Mouse (Mus musculus) liver, embryonic 15.5 days (tissue): ENCODE measurements around the gene Miga1. TPM values are rescaled to one million over a fixed set of nuclear protein-coding genes. Genes with fewer than 3 reads are reported as not detected.

Experiments used
- ATAC-seq: fragments of 200-750 bp; cut with Nextera tagmentation; 2 replicates; pipeline ENCODE4 v1.8.0; 2017; ENCODE audit warnings: moderate number of reproducible peaks, mild to moderate bottlenecking, moderate library complexity; ENCODE audit not compliant: insufficient read depth
- H3K27ac ChIP-seq: fragments of 300-500 bp; sonication (generic); replicated peaks from 2 replicates; pipeline ENCODE4 v1.5.1; 2015; ENCODE audit warnings: mild to moderate bottlenecking, inconsistent platforms
- H3K27me3 ChIP-seq: fragments of 300-500 bp; sonication (generic); 2 replicates; pipeline ENCODE4 v1.6.1; 2015; ENCODE audit warnings: mild to moderate bottlenecking, inconsistent platforms
- H3K36me3 ChIP-seq: fragments of 300-500 bp; sonication (generic); replicated peaks from 2 replicates; pipeline ENCODE4 v1.6.1; 2015; ENCODE audit warnings: moderate library complexity, mild to moderate bottlenecking, inconsistent platforms
- H3K4me1 ChIP-seq: fragments of 300-500 bp; sonication (generic); replicated peaks from 2 replicates; pipeline ENCODE4 v1.6.1; 2015; ENCODE audit warnings: inconsistent platforms
- H3K4me2 ChIP-seq: fragments of 300-500 bp; sonication (generic); 2 replicates; pipeline ENCODE4 v1.6.1; 2015; ENCODE audit warnings: moderate library complexity, mild to moderate bottlenecking, inconsistent platforms
- H3K4me3 ChIP-seq: fragments of 300-500 bp; sonication (generic); replicated peaks from 2 replicates; pipeline ENCODE4 v1.5.1; 2015; ENCODE audit warnings: mild to moderate bottlenecking, inconsistent platforms
- H3K9ac ChIP-seq: fragments of 300-500 bp; sonication (generic); 2 replicates; pipeline ENCODE4 v1.6.1; 2015; ENCODE audit warnings: moderate library complexity, mild to moderate bottlenecking, inconsistent platforms
- H3K9me3 ChIP-seq: fragments of 300-500 bp; sonication (generic); replicated peaks from 2 replicates; pipeline ENCODE4 v1.6.1; 2016; ENCODE audit warnings: inconsistent platforms
- WGBS: fragments of 180-500 bp; shearing (Covaris S2); methylation state at CpG from one replicate; pipeline ENCODE4 v1.1.7; 2015; ENCODE audit warnings: mixed read lengths; ENCODE audit not compliant: insufficient replicate concordance; 5-methylcytosine and 5-hydroxymethylcytosine counted together
- polyA plus RNA-seq: library from polyadenylated mRNA; unstranded; fragments of >200 nt; fragmentation: Nextera tagmentation; extraction: Ambion mirVana; gene quantifications from 2 replicates; pipeline ENCODE4 v1.2.1, GENCODE M21; 2015

Gene Miga1
- polyA plus RNA-seq, 1 experiment from 2014 or later = 3.5 TPM

DNA sequence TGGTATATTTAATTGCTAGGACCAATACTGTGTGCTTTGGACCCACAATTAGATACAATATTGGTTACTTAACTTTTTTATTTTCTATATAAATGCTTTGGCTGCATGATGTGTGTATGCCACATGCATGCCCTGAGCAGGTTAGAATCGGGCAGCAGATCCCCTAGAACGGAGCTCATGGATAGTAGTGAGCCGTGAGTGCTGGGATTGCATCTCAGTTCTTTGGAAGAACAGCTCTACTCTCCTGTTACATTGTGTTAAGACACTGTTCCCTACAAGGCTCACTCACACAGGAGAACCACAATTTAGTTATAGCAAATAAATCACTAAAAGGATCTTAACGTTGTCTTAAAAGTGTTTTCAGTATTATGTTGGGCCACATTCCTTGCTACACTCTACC lies 96.9 kb downstream of the Miga1 start:
- Histone ChIP-seq H3K4me1 (0 out of 2 replicates have a peak, but pooled peaks cover 3% of the 10 kb centered on the region), H3K36me3 (peaks cover 16% of the 10 kb centered on the region), H3K9ac (no peak overlapping the region), H3K27me3 (no peaks in the 10 kb centered on the region), H3K9me3 (no peaks in the 10 kb centered on the region), H3K4me2 (no peak overlapping the region), H3K27ac (no peak overlapping the region), H3K4me3 (no peak overlapping the region)
- 71% methylated on average over 4 of the region's 4 CpGs for WGBS
- ATAC-seq = no peak

- WGBS = 76% methylated on average over 3 of the region's 3 CpGs
- no peak overlapping the region for H3K9ac ChIP-seq
Measured at GRCm38 (mm10) chr3:152241098-152241497, 99.1 kb downstream of the Miga1 start.

DNA sequence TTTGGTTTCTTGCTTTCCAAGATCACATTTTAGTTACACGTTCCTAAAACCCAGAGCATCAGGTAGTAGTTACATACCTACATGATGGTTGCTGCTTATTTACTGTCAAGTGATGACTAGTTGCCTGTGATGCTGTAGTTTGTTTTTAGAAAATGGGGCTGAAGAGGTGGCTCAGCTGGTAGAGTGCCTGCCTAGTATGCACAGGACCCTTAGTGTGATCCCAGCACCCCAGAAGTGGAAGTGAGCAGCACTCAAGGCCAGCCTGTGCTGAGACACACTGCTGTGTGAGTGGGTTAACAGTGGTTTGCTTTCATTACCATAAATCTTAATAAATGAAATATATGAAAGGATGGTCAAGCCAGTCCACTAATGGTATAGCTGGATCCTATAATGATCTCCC lies 100.6 kb downstream of the Miga1 start:
- no peaks in the 10 kb centered on the region for H3K27me3 ChIP-seq
- no peak for ATAC-seq
- 0 out of 2 replicates have a peak, but pooled peaks cover 3% of the 10 kb centered on the region for H3K4me1 ChIP-seq
- H3K36me3 ChIP-seq = peaks cover 36% of the 10 kb centered on the region
- WGBS = 100% methylated on average over 1 of the region's 1 CpGs
- H3K4me2 ChIP-seq = no peak overlapping the region
- H3K9ac ChIP-seq = no peak overlapping the region
- no peak overlapping the region for H3K4me3 ChIP-seq
- no peak overlapping the region for H3K27ac ChIP-seq
- H3K9me3 ChIP-seq = no peaks in the 10 kb centered on the region

More at GRCm38 (mm10) chr3:152241098-152241497, 99.1 kb downstream of the Miga1 start:
- Histone ChIP-seq H3K4me1 (0 out of 2 replicates have a peak, but pooled peaks cover 3% of the 10 kb centered on the region), H3K4me2 (no peak overlapping the region), H3K36me3 (peaks cover 30% of the 10 kb centered on the region), H3K9me3 (no peaks in the 10 kb centered on the region), H3K27me3 (no peaks in the 10 kb centered on the region), H3K27ac (no peak overlapping the region), H3K4me3 (no peak overlapping the region)
- no peak for ATAC-seq

DNA sequence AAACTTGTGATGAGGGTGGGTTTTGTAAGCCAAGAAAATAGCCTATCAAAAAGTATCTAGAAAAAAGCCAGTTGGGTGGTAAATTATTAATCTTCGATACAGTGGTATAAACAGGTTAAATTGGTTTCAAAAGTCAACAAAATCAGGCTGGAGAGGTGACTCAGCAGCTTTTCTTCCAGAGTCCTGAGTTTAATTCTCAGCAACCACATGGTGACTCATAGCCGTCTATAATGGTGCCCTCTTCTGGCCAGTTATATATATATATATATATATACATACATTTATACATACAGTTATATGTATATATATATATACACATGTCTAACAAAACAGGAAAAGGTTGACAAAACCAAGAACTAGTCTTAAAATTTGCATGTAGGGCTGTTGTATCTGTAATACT lies 101.4 kb downstream of the Miga1 start:
- WGBS = 39% methylated on average over 2 of the region's 2 CpGs
- Histone ChIP-seq H3K9ac (no peak overlapping the region), H3K27me3 (no peaks in the 10 kb centered on the region), H3K9me3 (no peaks in the 10 kb centered on the region), H3K36me3 (peaks cover 43% of the 10 kb centered on the region), H3K4me1 (0 out of 2 replicates have a peak, but pooled peaks cover 3% of the 10 kb centered on the region), H3K27ac (no peak overlapping the region), H3K4me2 (no peak overlapping the region), H3K4me3 (no peak overlapping the region)
- ATAC-seq = peak; percentile 61

DNA sequence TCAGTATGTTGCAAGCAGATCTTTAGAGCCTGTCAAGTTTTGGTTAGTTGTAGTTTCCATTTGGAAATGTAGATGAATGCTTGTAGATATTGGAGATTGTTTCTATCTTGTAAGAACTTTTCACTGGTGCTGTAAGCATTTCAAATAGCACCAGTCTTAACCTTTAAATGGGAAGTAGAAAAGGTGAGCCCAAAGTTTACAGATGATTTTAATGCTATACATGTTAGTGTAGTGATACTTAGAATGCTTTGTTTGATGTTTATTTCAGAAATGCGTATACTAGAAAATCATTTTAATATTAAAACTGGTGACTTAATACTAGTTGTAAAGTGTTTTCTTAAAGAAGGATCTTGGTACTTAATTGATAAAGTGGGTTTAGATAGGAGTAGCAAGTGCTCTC lies 104.4 kb downstream of the Miga1 start:
- Histone ChIP-seq H3K27ac (no peak overlapping the region), H3K9ac (no peak overlapping the region), H3K27me3 (no peaks in the 10 kb centered on the region), H3K9me3 (no peaks in the 10 kb centered on the region), H3K4me3 (no peak overlapping the region), H3K36me3 (peaks cover 65% of the 10 kb centered on the region), H3K4me2 (no peak overlapping the region), H3K4me1 (peaks cover 11% of the 10 kb centered on the region; the same call in 1 of the 2 replicates)
- ATAC-seq = no peak
- 94% methylated on average over 1 of the region's 1 CpGs for WGBS

DNA sequence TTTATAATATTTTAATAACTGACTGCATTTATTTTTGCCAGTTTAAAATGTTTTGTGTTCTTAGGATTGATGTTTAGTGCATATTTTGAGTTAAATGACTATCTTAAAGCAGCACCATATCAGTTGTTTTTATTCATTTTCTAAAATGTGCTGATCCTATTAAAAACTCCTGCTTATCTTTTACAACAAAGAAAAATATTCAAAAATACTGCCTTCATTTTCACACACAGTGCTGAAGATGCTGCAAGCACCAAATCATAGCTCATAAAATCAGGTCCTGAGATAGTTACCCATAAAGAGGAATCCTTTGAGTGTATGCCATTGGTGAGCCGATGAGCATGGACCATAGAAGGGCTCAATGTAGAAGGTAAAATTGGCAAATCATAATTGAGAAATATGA lies 105.0 kb downstream of the Miga1 start:
- no peak for ATAC-seq
- Histone ChIP-seq H3K9ac (no peak overlapping the region), H3K27ac (no peak overlapping the region), H3K36me3 (peaks cover 70% of the 10 kb centered on the region), H3K4me3 (no peak overlapping the region), H3K4me1 (peaks cover 16% of the 10 kb centered on the region; the same call in 1 of the 2 replicates), H3K27me3 (no peaks in the 10 kb centered on the region), H3K4me2 (no peak overlapping the region), H3K9me3 (no peaks in the 10 kb centered on the region)
- 90% methylated on average over 1 of the region's 1 CpGs for WGBS

DNA sequence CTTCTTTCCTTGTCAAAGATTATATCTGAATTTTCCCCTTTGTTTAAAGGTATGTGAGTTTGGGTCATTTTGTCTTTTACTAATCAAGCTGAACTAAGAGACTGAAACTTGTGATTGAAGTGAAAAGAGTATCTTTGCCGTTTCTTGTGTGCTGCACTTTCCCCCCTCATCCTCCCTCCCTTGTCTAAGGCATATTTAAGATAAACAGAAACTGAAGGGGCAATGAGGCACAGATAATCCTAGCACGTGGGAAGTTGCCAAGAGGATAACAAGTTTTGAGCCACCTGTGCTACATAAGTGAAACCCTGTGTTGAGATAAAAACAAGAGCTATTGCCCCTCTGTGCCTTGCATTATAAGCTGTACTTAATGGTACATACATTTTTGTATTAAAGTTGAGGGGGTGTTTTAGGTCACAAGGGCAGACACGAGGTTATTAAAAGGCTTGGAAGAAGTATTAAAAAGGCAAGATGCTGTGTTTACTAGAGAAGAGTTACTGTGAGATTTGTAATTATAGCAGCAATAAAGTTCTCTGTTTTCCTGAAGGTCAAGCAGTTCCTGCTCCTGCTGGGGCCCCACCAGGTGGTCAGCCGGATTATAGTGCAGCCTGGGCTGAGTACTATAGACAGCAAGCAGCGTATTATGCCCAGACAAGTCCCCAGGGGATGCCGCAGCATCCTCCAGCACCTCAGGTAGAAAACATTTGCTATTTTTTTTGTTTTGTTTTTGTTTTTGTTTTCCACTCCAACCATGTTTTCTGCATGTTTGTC lies 108.7 kb downstream of the Miga1 start:
- WGBS = 55% methylated on average over 6 of the region's 6 CpGs
- H3K9ac ChIP-seq = no peak overlapping the region
- H3K36me3 ChIP-seq = peaks cover 78% of the 10 kb centered on the region
- no peak overlapping the region for H3K4me2 ChIP-seq
- H3K4me3 ChIP-seq = no peak overlapping the region
- peak; percentile 76 for ATAC-seq
- no peaks in the 10 kb centered on the region for H3K27me3 ChIP-seq
- H3K4me1 ChIP-seq = peaks cover 15% of the 10 kb centered on the region; the same call in 1 of the 2 replicates
- no peak overlapping the region; the same call in 1 of the 2 replicates for H3K27ac ChIP-seq
- H3K9me3 ChIP-seq = no peaks in the 10 kb centered on the region

GRCm38 (mm10) chr3:152229271-152229670 lies 110.9 kb downstream of the Miga1 start:
- ATAC-seq = no peak
- WGBS = 87% methylated on average over 5 of the region's 5 CpGs
- Histone ChIP-seq H3K4me3 (no peak overlapping the region), H3K4me1 (peaks cover 15% of the 10 kb centered on the region; the same call in 1 of the 2 replicates), H3K27ac (no peak overlapping the region), H3K27me3 (no peaks in the 10 kb centered on the region), H3K9me3 (no peaks in the 10 kb centered on the region), H3K4me2 (no peak overlapping the region), H3K36me3 (peaks cover 86% of the 10 kb centered on the region), H3K9ac (no peak overlapping the region)

- 56% methylated on average over 7 of the region's 7 CpGs for WGBS
Measured at GRCm38 (mm10) chr3:152228843-152229242, 111.4 kb downstream of the Miga1 start.

GRCm38 (mm10) chr3:152225906-152226305 lies 114.3 kb downstream of the Miga1 start:
- 89% methylated on average over 7 of the region's 7 CpGs for WGBS
- no peak for ATAC-seq

More at GRCm38 (mm10) chr3:152228843-152229242, 111.4 kb downstream of the Miga1 start:
- no peak for ATAC-seq
- Histone ChIP-seq H3K9ac (no peak overlapping the region), H3K36me3 (peaks cover 86% of the 10 kb centered on the region), H3K9me3 (no peaks in the 10 kb centered on the region), H3K27ac (no peak overlapping the region), H3K4me3 (no peak overlapping the region), H3K4me2 (no peak overlapping the region), H3K4me1 (peaks cover 15% of the 10 kb centered on the region; the same call in 1 of the 2 replicates), H3K27me3 (no peaks in the 10 kb centered on the region)

DNA sequence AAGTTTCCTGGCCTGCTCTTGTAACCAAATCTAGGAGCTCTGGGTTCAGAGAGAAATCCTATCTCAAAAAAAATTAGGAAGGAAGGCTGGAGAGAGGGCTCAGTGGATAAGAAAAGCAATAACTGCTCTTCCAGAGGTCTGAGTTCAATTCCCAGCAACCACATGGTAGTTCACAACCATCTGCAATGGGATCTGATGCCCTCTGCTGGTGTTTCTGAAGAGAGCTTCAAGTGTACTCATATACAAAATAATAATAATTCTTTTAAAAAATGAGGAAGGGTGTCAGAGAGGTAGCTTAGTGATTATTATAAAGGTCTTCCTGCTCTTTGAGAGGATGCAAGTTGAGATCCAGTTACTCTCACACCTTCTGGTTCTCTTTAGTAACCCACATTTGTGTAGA lies 115.3 kb downstream of the Miga1 start:
- peaks cover 91% of the 10 kb centered on the region for H3K36me3 ChIP-seq
- H3K27ac ChIP-seq = no peak overlapping the region
- no peak for ATAC-seq
- H3K9ac ChIP-seq = no peak overlapping the region
- H3K27me3 ChIP-seq = no peaks in the 10 kb centered on the region
- H3K9me3 ChIP-seq = no peaks in the 10 kb centered on the region
- H3K4me1 ChIP-seq = peaks cover 2% of the 10 kb centered on the region; the same call in 1 of the 2 replicates
- no peak overlapping the region for H3K4me2 ChIP-seq
- H3K4me3 ChIP-seq = no peak overlapping the region

More at GRCm38 (mm10) chr3:152225906-152226305, 114.3 kb downstream of the Miga1 start:
- peaks cover 90% of the 10 kb centered on the region for H3K36me3 ChIP-seq
- no peaks in the 10 kb centered on the region for H3K9me3 ChIP-seq
- no peaks in the 10 kb centered on the region for H3K27me3 ChIP-seq
- no peak overlapping the region for H3K4me2 ChIP-seq
- H3K27ac ChIP-seq = no peak overlapping the region
- no peak overlapping the region for H3K4me3 ChIP-seq
- peaks cover 7% of the 10 kb centered on the region; the same call in 1 of the 2 replicates for H3K4me1 ChIP-seq
- no peak overlapping the region for H3K9ac ChIP-seq
